Mouse (Mus musculus) lung, postnatal 0 days (tissue): Measurements from ENCODE around the gene D10Jhu81e. TPM values are rescaled to one million over a fixed set of nuclear protein-coding genes. Genes with fewer than 3 reads are reported as not detected.

Source experiments
- ATAC-seq: fragments of 200-750 bp; cut with Nextera tagmentation; 2 replicates; pipeline ENCODE4 v1.8.0; 2017; ENCODE audit warnings: moderate library complexity
- DNase-seq: peaks from one replicate; pipeline ENCODE4 v3.0.0-alpha.2; 2016; ENCODE audit warnings: low spot score
- H3K27ac ChIP-seq: fragments of 300-500 bp; sonication (generic); 2 replicates; pipeline ENCODE4 v1.5.1; 2014; ENCODE audit warnings: antibody characterized with exemption, mild to moderate bottlenecking, low read length, mixed read lengths
- H3K27me3 ChIP-seq: fragments of 300-500 bp; sonication (generic); replicated peaks from 2 replicates; pipeline ENCODE4 v1.6.1; 2014; ENCODE audit warnings: low read length, mixed read lengths; ENCODE audit not compliant: insufficient read depth
- H3K36me3 ChIP-seq: fragments of 300-500 bp; sonication (generic); 2 replicates; pipeline ENCODE4 v1.6.1; 2014; ENCODE audit warnings: low read length, mixed read lengths; ENCODE audit not compliant: insufficient read depth
- H3K4me1 ChIP-seq: fragments of 300-500 bp; sonication (generic); 2 replicates; pipeline ENCODE4 v1.6.1; 2014; ENCODE audit warnings: antibody characterized with exemption, low read depth, low read length, mixed read lengths; ENCODE audit not compliant: insufficient read depth
- H3K4me2 ChIP-seq: fragments of 300-500 bp; sonication (generic); replicated peaks from 2 replicates; pipeline ENCODE4 v1.6.1; 2014; ENCODE audit warnings: low read depth, mild to moderate bottlenecking, low read length, moderate library complexity, mixed read lengths
- H3K4me3 ChIP-seq: fragments of 300-500 bp; sonication (generic); 2 replicates; pipeline ENCODE4 v1.5.1; 2014; ENCODE audit warnings: low read depth, low read length
- H3K9ac ChIP-seq: fragments of 300-500 bp; sonication (generic); replicated peaks from 2 replicates; pipeline ENCODE4 v1.6.1; 2014; ENCODE audit warnings: low read depth, mild to moderate bottlenecking
- H3K9me3 ChIP-seq: fragments of 300-500 bp; sonication (generic); 2 replicates; pipeline ENCODE4 v1.6.1; 2016; ENCODE audit warnings: low read length, mixed read lengths
- CTCF ChIP-seq: IDR thresholded peaks from 2 replicates; pipeline ENCODE4 v1.5.1; 2016; ENCODE audit warnings: antibody characterized with exemption, mild to moderate bottlenecking
- EP300 ChIP-seq: IDR thresholded peaks from 2 replicates; pipeline ENCODE4 v1.6.1; 2016; ENCODE audit warnings: antibody characterized with exemption, mild to moderate bottlenecking, control low read depth
- WGBS: fragments of 180-500 bp; shearing (Covaris S2); extraction: QIAGEN DNeasy Blood & Tissue Kit; methylation state at CpG from one replicate; pipeline ENCODE4 v1.1.7; 2014; 5-methylcytosine and 5-hydroxymethylcytosine counted together
- polyA plus RNA-seq: library from polyadenylated mRNA; unstranded; fragments of >200 nt; fragmentation: Nextera tagmentation; extraction: Ambion mirVana; gene quantifications from 2 replicates; pipeline ENCODE4 v1.2.1, GENCODE M21; 2015

D10Jhu81e gene
- polyA plus RNA-seq, 1 experiment from 2014 or later = 24.8 TPM

- Histone ChIP-seq H3K4me2 (no peak overlapping the region), H3K36me3 (0 out of 2 replicates have a peak, but pooled peaks cover 14% of the 10 kb centered on the region), H3K27ac (no peak overlapping the region), H3K9ac (no peak overlapping the region), H3K4me1 (peaks cover 8% of the 10 kb centered on the region; the same call in 1 of the 2 replicates), H3K27me3 (no peaks in the 10 kb centered on the region), H3K4me3 (no peak overlapping the region), H3K9me3 (no peaks in the 10 kb centered on the region)
- TF ChIP-seq CTCF (no peak), EP300 (no peak)
- 89% methylated on average over 21 of the region's 21 CpGs for WGBS
- DNase-seq (no peak), ATAC-seq (no peak)
Measured at GRCm38 (mm10) chr10:78165256-78166005, 4.2 kb downstream of the D10Jhu81e start.

- no peak for ATAC-seq
- no peak overlapping the region for H3K9ac ChIP-seq
- no peak overlapping the region for H3K27ac ChIP-seq
- H3K27me3 ChIP-seq = no peaks in the 10 kb centered on the region
- H3K9me3 ChIP-seq = no peaks in the 10 kb centered on the region
- 0 out of 2 replicates have a peak, but pooled peaks cover 14% of the 10 kb centered on the region for H3K36me3 ChIP-seq
- H3K4me2 ChIP-seq = no peak overlapping the region
- no peak for TF ChIP-seq CTCF
- TF ChIP-seq EP300 = no peak
- DNase-seq = no peak
- peaks cover 9% of the 10 kb centered on the region for H3K4me1 ChIP-seq
- WGBS = 91% methylated on average over 12 of the region's 12 CpGs
- H3K4me3 ChIP-seq = no peak overlapping the region
Measured at GRCm38 (mm10) chr10:78164786-78165185, 4.8 kb downstream of the D10Jhu81e start.

- WGBS = 23% methylated on average over 4 of the region's 4 CpGs
- Histone ChIP-seq H3K9me3 (no peaks in the 10 kb centered on the region), H3K9ac (no peak overlapping the region), H3K4me3 (no peak overlapping the region), H3K27ac (no peak overlapping the region), H3K36me3 (0 out of 2 replicates have a peak, but pooled peaks cover 14% of the 10 kb centered on the region), H3K4me2 (no peak overlapping the region), H3K27me3 (no peaks in the 10 kb centered on the region), H3K4me1 (peaks cover 12% of the 10 kb centered on the region)
- TF ChIP-seq EP300 (no peak), CTCF (peak; percentile 88)
- DNase-seq (peak; percentile 86), ATAC-seq (peak; percentile 44)
Measured at GRCm38 (mm10) chr10:78163923-78164322, 5.7 kb downstream of the D10Jhu81e start.

- Histone ChIP-seq H3K4me3 (no peak overlapping the region), H3K27ac (no peak overlapping the region), H3K9ac (no peak overlapping the region), H3K4me1 (peaks cover 7% of the 10 kb centered on the region), H3K36me3 (0 out of 2 replicates have a peak, but pooled peaks cover 14% of the 10 kb centered on the region), H3K9me3 (no peaks in the 10 kb centered on the region), H3K4me2 (no peak overlapping the region), H3K27me3 (no peaks in the 10 kb centered on the region)
- TF ChIP-seq CTCF (no peak), EP300 (no peak)
- WGBS = 89% methylated on average over 9 of the region's 9 CpGs
- DNase-seq (no peak), ATAC-seq (no peak)
Measured at GRCm38 (mm10) chr10:78163241-78163640, 6.3 kb downstream of the D10Jhu81e start.

- Histone ChIP-seq H3K9me3 (no peaks in the 10 kb centered on the region), H3K9ac (no peak overlapping the region), H3K36me3 (0 out of 2 replicates have a peak, but pooled peaks cover 14% of the 10 kb centered on the region), H3K27ac (no peak overlapping the region), H3K27me3 (no peaks in the 10 kb centered on the region), H3K4me2 (no peak overlapping the region), H3K4me3 (no peak overlapping the region), H3K4me1 (peaks cover 7% of the 10 kb centered on the region)
- WGBS = 92% methylated on average over 12 of the region's 12 CpGs
- TF ChIP-seq EP300 (no peak), CTCF (no peak)
- DNase-seq (no peak), ATAC-seq (no peak)
Measured at GRCm38 (mm10) chr10:78162646-78163045, 6.9 kb downstream of the D10Jhu81e start.

- peaks cover 7% of the 10 kb centered on the region for H3K4me1 ChIP-seq
- TF ChIP-seq CTCF (no peak), EP300 (no peak)
- 66% methylated on average over 8 of the region's 8 CpGs for WGBS
- no peaks in the 10 kb centered on the region for H3K9me3 ChIP-seq
- 0 out of 2 replicates have a peak, but pooled peaks cover 14% of the 10 kb centered on the region for H3K36me3 ChIP-seq
- H3K27ac ChIP-seq = no peak overlapping the region
- H3K27me3 ChIP-seq = no peaks in the 10 kb centered on the region
- no peak overlapping the region for H3K9ac ChIP-seq
- ATAC-seq = no peak
- no peak overlapping the region for H3K4me2 ChIP-seq
- H3K4me3 ChIP-seq = no peak overlapping the region
- no peak for DNase-seq
Measured at GRCm38 (mm10) chr10:78161096-78161495, 8.5 kb downstream of the D10Jhu81e start.
